Mouse (Mus musculus): ENCODE data around the gene Rbm4b. TPM values are rescaled to one million over a fixed set of nuclear protein-coding genes. Genes with fewer than 3 reads are reported as not detected.
"Not testable (repeated sequence)": the region's sequence is repeated elsewhere in the genome, so short reads cannot be mapped to it uniquely, and the experiment has no call there.

The Rbm4b gene
- total RNA-seq, 2 experiments from 2014 or later: 7.4 TPM

DNA sequence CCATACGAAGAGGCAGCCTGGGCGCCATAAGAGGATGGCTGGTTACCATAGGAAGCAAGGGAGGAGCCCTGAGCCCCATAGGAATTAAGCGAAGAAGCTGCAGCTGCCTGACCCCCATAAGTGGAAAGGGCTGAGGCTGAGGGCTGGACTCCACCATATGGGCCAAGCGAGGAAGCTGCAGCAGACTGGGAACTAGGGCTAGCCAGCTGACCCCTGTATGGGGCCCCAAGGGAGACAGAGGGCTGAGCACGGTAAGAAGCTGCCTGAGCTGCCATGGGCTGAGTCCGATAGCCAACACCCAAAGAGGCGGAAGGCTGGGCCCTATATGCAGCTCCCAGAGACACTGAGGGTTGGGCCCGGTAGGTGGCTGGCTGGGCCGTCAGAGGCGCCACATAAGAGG, 47.0 kb downstream of the Rbm4b start:
- no peak for DNase-seq (ENCODE audit: low spot score in 2 of 2)

DNA sequence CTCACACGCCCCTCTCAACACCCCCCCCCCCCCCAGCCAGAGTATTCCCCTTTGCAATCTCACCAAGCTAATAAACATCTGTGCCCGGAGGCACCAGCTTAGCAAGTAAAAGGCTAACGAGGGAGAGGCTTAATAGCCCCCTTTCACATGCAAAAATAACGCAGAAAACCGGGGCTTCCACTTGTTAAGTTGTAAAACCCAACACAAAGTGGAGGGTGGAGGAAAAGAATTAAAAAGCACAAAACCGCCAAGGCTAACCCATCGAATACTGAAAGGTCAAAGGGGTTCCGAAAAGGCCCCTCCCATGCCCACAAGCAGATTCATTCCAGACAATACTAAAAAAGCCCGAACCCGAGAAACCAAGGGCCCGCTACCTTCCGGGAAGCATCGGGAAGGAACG, 54.0 kb downstream of the Rbm4b start:
- DNase-seq (ENCODE audit: low spot score in 2 of 2): no peak

DNA sequence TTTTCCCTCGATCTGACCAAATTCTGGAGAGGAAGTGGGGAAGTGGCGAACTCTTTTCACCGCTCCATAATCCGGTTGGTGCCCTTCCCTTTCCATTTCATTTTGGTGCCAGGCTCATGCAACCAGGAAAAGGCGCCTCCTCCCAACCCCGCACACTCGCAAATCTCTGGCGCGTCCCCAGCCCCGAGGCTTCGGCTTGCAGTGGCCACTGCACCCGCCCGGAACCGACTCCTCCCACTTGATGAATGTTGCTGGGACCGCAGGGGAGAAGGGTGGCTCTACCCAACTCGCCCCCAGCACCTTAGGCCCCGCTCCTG, 54.4 kb downstream of the Rbm4b start:
- DNase-seq (ENCODE audit: low spot score in 2 of 2): no peak

DNA sequence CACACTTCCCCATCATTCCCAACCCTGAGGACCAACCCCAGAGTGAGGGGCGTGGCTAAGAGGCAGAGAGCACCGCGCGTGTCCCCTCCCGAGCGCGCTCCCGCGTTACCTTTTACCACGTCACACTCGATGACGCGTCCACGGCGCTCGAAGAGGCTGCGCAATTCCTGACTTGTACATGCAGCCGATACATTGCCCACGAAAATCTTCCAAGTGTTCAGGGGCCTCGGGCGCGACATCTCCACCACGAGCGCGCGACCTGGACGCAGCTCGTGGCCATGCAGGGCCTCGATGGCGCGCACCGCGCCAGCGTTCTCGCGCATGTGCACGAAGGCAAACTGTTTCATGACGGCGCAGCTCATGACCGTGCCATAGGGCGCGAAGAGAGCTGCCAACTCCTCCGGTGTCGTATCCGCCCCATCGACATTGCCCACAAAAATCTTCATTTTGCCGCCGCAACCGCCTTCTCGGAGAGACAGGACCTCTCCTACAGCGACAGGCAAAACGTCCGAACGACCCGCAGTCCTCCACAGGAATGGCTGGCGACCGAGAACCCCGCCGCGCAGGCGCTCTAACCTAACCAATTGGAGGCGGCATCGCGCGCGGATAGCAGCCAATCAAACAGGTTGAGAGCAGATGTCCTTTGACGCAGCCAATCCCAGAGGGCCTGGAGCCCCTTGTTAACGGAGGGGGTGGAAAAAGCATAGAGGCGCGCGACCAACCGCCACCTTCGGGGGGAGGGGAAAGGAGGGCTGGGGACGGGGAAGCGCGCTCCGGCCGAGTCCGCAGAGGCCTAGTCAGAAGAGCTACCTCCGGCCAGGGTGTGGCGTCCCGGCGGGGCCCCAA, 55.0 kb downstream of the Rbm4b start, which contains the start of the genes Gm21992 and Rbm14:
TSS of gene Gm21992 (minus strand) at position 550 of the 846 bp plus-strand sequence.
TSS of gene Rbm14 (minus strand) at position 572 of the 846 bp plus-strand sequence.
- DNase-seq (ENCODE audit: low spot score in 2 of 2): peak; percentile 93 to 98

DNA sequence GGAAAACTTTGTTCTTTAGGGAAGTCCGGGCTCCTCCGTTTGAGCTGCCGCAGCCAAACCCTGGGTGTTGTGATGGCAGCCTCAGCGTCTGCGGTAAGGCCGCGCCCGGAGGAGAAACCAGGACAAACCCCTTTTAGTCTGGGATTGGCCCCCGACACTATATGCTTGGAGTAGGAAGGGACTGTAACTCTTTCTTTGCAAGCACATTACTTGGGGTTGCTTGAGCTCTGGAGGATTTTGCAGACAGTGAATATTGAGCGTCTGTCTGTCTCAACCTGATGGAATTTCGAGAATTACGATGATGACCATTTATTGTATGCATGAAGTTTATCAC, 55.6 kb downstream of the Rbm4b start:
- no peak for DNase-seq (ENCODE audit: low spot score in 2 of 2)

DNA sequence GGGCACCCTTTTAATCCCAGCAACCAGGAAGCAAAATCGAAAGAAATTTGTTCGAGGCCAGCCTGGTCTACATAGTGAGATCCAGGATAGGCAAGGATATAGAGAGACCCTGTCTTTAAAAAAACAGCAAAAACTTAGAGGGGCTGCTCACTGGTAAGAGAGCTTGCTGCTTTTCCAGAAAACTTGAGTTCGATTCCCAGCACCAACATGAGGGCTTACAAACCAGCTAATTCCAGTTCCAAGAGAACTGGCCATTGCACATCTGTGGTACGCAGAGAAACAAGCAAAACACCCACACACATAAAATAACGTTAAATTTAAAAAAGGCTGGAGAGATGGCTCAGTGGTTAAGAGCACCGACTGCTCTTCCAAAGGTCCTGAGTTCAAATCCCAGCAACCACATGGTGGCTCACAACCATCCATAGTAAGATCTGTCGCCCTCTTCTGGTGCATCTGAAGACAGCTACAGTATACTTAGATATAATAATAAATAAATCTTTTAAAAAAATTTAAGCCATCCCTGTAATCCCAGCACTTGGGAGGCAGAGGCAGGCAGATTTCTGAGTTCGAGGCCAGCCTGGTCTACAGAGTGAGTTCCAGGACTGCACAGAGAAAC, 56.1 kb downstream of the Rbm4b start:
- DNase-seq (ENCODE audit: low spot score in 2 of 2): not testable (repeated sequence)

DNA sequence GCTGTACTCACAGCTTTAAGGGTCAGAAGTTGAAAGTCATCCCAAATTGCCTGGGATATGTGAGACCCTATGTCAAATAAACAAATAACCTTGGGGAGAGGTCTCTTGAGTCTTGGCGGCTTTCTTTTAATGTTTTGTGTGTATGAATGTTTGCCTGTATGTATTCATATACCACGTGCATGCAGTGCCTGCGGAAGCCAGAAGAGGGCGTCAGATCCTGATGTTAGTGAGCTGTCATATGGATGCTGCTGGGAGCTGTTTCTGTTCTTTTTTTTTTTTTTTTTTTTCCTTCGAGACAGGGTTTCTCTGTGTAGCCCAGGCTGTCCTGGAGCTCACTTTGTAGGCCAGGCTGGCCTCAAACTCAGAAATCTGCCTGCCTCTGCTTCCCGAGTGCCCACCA, 56.7 kb downstream of the Rbm4b start:
- no peak for DNase-seq (ENCODE audit: low spot score in 2 of 2)

Other genes starting within 250 kb of the Rbm4b start
- 10 to 100 TPM; 22.7 to 34.8 TPM for gene Pcx, start 246.0 kb upstream of the Rbm4b start, total RNA-seq (2021)
- gene Lrfn4, start 140.8 kb upstream of the Rbm4b start, total RNA-seq (2021): 10 to 100 TPM; 11.4 to 13.0 TPM
- gene Rce1, start 130.9 kb upstream of the Rbm4b start, total RNA-seq (2021): 10 to 100 TPM; 14.3 to 15.8 TPM
- gene Gm960, start 57.8 kb upstream of the Rbm4b start, total RNA-seq (2021): not detected
- gene Sptbn2, start 45.3 kb upstream of the Rbm4b start, total RNA-seq (2021): under 1 TPM; 0.18 to 0.39 TPM
- gene Rbm4, start 37.4 kb downstream of the Rbm4b start, total RNA-seq (2021): 10 to 100 TPM; 53.3 to 68.4 TPM
- gene Gm21992, start 55.1 kb downstream of the Rbm4b start, total RNA-seq (2021): 10 to 100 TPM; 15.4 to 22.9 TPM
- gene Rbm14, start 55.1 kb downstream of the Rbm4b start, total RNA-seq (2021): 10 to 100 TPM; 33.6 to 46.1 TPM
- gene Ccs, start 82.8 kb downstream of the Rbm4b start, total RNA-seq (2021): 10 to 100 TPM; 40.7 to 44.0 TPM
- gene Ccdc87, start 82.9 kb downstream of the Rbm4b start, total RNA-seq (2021): under 1 TPM in 1 of 2 experiments, not detected in 1; 0.07 TPM
- 10 to 100 TPM; 38.9 to 40.9 TPM for gene Ctsf, start 98.6 kb downstream of the Rbm4b start, total RNA-seq (2021)
- 1,000 to 10,000 TPM; 1,624 to 1,725 TPM for gene Actn3, start 121.4 kb downstream of the Rbm4b start, total RNA-seq (2021)
- 1 to 10 TPM; 6.3 to 7.1 TPM for gene Zdhhc24, start 122.2 kb downstream of the Rbm4b start, total RNA-seq (2021)
- 1 to 10 TPM; 3.3 to 4.2 TPM for gene Bbs1, start 150.1 kb downstream of the Rbm4b start, total RNA-seq (2021)
- 10 to 100 TPM; 53.2 to 58.1 TPM for gene Dpp3, start 171.8 kb downstream of the Rbm4b start, total RNA-seq (2021)
- gene Peli3, start 186.6 kb downstream of the Rbm4b start, total RNA-seq (2021): 1 to 10 TPM; 1.7 to 2.2 TPM
- 10 to 100 TPM; 54.4 to 60.4 TPM for gene Mrpl11, start 205.7 kb downstream of the Rbm4b start, total RNA-seq (2021)
- gene Npas4, start 233.8 kb downstream of the Rbm4b start, total RNA-seq (2021): under 1 TPM; 0.10 to 0.20 TPM